Mouse (Mus musculus) heart, embryonic 11.5 days (tissue): ENCODE measurements at regions not wholly inside any gene's neighbourhood (a gene's known extent, or its start where the extent isn't known, plus 50 kb on each side); places are given as distances from the start of the nearest gene placed in this dataset.
A peak's percentile ranks its signal among the peaks of the same experiment; 100 is the strongest.
"Not testable (repeated sequence)": the region's sequence is repeated elsewhere in the genome, so short reads cannot be mapped to it uniquely, and the experiment has no call there.

Experiments used
- ATAC-seq: fragments of 200-750 bp; cut with Nextera tagmentation; replicated peaks from 2 replicates; pipeline ENCODE4 v1.8.0; 2017; ENCODE audit warnings: moderate library complexity; ENCODE audit not compliant: insufficient number of reproducible peaks, low FRiP score, low TSS enrichment
- H3K27ac ChIP-seq: fragments of 300-500 bp; sonication (generic); 2 replicates; pipeline ENCODE4 v1.5.1; 2014; ENCODE audit warnings: mild to moderate bottlenecking, low read depth, low read length
- H3K27me3 ChIP-seq: fragments of 300-500 bp; sonication (generic); 2 replicates; pipeline ENCODE4 v1.6.1; 2014; ENCODE audit warnings: mild to moderate bottlenecking, low read length, mixed read lengths; ENCODE audit not compliant: control insufficient read depth, insufficient read depth
- H3K36me3 ChIP-seq: fragments of 300-500 bp; sonication (generic); 2 replicates; pipeline ENCODE4 v1.6.1; 2014; ENCODE audit warnings: mild to moderate bottlenecking, low read length, moderate library complexity, mixed read lengths; ENCODE audit not compliant: control insufficient read depth, insufficient read depth
- H3K4me1 ChIP-seq: fragments of 300-500 bp; sonication (generic); 2 replicates; pipeline ENCODE4 v1.6.1; 2014; ENCODE audit warnings: low read length; ENCODE audit not compliant: control insufficient read depth, insufficient read depth
- H3K4me2 ChIP-seq: fragments of 300-500 bp; sonication (generic); 2 replicates; pipeline ENCODE4 v1.6.1; 2014; ENCODE audit warnings: mild to moderate bottlenecking, moderate library complexity
- H3K4me3 ChIP-seq: fragments of 300-500 bp; sonication (generic); 2 replicates; pipeline ENCODE4 v1.5.1; 2014; ENCODE audit warnings: low read depth, low read length
- H3K9ac ChIP-seq: fragments of 300-500 bp; sonication (generic); 2 replicates; pipeline ENCODE4 v1.6.1; 2014; ENCODE audit warnings: mild to moderate bottlenecking, low read depth, low read length, moderate library complexity
- H3K9me3 ChIP-seq: fragments of 300-500 bp; sonication (generic); replicated peaks from 2 replicates; pipeline ENCODE4 v1.6.1; 2016; ENCODE audit warnings: low read length; ENCODE audit not compliant: control insufficient read depth
- WGBS: fragments of 180-500 bp; shearing (Covaris S2); extraction: QIAGEN DNeasy Blood & Tissue Kit; methylation state at CpG from one replicate; pipeline ENCODE4 v1.1.7; 2014; ENCODE audit not compliant: insufficient replicate concordance; 5-methylcytosine and 5-hydroxymethylcytosine counted together

DNA sequence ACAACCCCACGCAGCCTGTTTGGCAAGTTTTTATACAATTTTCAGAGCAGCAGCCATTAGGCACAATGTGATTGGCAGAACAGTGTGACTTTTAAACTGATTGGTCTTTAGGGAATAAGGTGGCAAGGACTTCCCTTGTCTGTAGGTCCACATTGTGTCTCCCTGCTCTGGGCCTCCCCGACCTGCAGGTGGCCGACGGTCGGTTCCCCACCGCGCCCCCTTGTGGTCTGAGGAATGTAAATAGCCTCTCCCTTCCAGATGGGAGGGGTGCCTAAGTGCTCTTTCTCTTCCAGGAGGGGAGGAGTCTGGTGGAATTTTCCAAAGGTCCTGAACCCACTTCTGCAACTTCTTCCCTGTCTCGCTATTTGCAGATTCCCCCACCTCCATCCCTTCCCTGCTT, 52.5 kb upstream of the Prr5 start:
- not testable (repeated sequence) for H3K36me3 ChIP-seq, ATAC-seq, H3K4me3 ChIP-seq, H3K9ac ChIP-seq, H3K27ac ChIP-seq, H3K9me3 ChIP-seq, H3K4me2 ChIP-seq, H3K4me1 ChIP-seq
- peaks cover 37% of the 10 kb centered on the region for H3K27me3 ChIP-seq
- 10% methylated on average over 8 of the region's 8 CpGs for WGBS

DNA sequence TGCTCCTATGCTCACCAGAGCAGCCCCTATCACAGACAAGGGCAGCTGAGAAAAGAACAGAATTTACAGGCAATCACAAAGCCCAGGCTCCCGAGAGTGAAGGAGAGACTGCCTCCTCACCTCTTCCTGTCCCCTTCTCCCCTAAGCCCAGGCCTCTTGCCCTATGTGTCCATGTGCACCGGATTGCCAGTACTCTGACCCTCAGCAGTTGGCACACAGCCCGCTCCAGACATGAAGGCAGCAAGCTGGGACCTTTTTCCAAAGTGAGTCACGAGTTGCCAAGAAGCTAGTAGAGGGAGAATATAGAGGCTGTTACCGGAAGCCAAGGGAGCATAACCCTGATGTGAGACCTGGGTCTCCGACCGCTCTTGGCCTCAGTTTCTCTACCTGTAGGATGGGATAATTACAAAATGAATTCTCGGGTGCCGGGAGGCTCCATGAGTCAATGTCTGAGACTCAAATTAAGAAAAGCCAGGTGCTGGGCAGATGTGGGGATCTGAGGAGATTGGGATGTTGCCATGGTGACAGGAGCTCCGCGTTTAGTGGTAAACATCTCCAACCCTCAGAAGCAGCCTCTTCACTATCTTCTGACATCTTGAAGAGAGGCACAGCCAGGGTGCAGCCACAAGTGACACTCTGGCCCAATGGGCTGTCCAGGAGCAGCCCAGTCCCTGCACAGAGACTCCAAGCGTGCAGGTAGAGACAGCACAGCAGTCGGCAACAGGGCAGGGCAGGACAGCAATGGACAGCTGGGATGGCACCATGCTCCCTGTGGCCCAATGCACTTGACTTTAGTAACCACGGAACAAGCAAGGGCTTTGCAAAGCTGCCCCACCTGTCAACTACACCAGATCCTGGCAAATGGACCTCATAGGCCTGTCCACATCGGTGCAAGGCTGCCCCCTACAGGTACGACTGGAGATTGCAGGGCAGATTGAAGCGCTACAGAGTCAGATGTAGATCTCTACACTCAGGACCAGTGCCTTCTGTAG, 55.6 kb upstream of the Prr5 start:
- 49% methylated on average over 17 of the region's 17 CpGs for WGBS
- Histone ChIP-seq H3K4me2 (no peak overlapping the region), H3K4me1 (no peaks in the 10 kb centered on the region; the same call in 1 of the 2 replicates), H3K36me3 (no peaks in the 10 kb centered on the region), H3K27me3 (peaks cover 33% of the 10 kb centered on the region), H3K4me3 (no peak overlapping the region), H3K27ac (no peak overlapping the region), H3K9ac (no peak overlapping the region), H3K9me3 (no peaks in the 10 kb centered on the region)
- ATAC-seq: 0 out of 2 replicates have a peak, but pooled peaks have one; percentile 41

DNA sequence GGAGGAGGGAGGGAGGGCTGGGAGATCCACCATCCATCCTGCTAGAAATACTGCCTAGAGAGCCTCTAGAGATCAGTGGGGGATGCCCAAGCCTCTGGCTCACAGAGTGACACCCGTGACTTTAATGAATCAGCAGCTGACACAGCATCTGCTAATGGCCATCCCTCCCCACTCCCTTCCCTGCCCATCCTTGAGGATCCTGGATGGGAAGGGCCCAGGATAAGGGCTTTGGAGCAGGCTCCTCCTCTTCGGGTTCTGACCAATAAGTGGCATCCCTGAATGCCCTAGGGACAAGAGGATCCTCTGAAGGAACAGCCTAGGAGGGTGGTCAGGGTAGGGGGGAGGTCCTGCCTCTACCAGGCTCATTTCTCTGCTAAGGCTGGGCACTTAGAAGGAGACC, 55.3 kb upstream of the Rtl6 start:
- Histone ChIP-seq H3K27me3 (peaks cover 33% of the 10 kb centered on the region), H3K27ac (no peak overlapping the region), H3K4me2 (no peak overlapping the region), H3K4me1 (no peaks in the 10 kb centered on the region; the same call in 1 of the 2 replicates), H3K9ac (no peak overlapping the region), H3K9me3 (no peaks in the 10 kb centered on the region), H3K4me3 (no peak overlapping the region), H3K36me3 (no peaks in the 10 kb centered on the region)
- WGBS: 16% methylated on average over 2 of the region's 2 CpGs
- ATAC-seq: no peak

DNA sequence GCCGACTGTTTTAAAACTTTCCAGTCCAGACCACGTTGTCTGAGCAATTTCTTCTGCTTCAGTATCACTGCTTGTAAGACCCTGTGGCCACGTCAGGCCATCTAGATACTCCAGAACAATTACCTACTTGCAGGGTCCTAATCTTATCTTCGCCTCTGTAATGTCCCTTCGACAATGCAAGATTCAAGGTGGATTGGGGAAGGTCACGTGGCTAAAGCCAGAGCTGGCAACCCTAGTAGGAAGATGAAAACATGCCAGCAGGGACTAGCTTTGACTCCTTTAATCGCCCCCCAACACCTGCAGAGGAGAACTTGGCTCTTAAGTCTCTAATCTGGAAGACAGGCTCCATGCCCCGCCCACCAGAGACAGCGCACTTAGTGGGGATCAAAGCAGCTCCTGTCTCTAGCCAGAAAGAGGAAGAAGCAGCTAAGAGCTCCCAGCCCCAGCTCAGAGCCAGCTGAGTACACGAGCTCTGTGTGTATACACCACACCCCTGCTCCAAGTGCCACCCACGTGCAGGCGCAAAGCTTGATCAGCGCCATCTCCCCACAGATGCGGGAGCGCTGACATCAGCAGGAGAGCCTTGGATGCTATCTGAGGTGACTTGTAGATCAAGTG, 52.3 kb upstream of the Rtl6 start:
- Histone ChIP-seq H3K9ac (no peak overlapping the region), H3K27me3 (peaks cover 23% of the 10 kb centered on the region), H3K4me3 (no peak overlapping the region), H3K9me3 (peaks cover 3% of the 10 kb centered on the region; the same call in 1 of the 2 replicates), H3K27ac (no peak overlapping the region), H3K36me3 (no peaks in the 10 kb centered on the region), H3K4me1 (no peaks in the 10 kb centered on the region; the same call in 1 of the 2 replicates), H3K4me2 (no peak overlapping the region)
- ATAC-seq: no peak
- 38% methylated on average over 15 of the region's 15 CpGs for WGBS

DNA sequence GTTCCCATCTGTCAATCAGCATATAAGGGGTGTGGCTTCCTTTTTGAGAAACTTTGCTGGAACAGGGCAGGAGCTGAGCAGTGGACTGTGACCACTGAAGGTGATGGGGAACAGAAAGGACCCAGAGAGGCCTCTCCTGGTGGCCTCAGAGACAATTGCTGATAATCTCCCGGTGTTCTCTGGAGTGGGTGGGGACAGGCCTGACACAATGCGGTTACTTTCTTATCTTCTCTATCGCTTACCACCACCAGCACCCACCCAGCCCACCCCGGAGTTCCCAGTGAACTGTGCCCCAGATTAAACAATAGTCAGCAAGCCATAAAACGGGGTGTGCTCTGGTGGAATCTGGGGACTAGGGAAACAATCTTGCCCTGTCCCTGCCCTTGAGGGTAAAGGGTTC, 51.4 kb upstream of the Rtl6 start:
- ATAC-seq: no peak
- Histone ChIP-seq H3K4me2 (no peak overlapping the region), H3K27ac (no peak overlapping the region), H3K4me3 (no peak overlapping the region), H3K27me3 (peaks cover 17% of the 10 kb centered on the region), H3K4me1 (no peaks in the 10 kb centered on the region; the same call in 1 of the 2 replicates), H3K9ac (no peak overlapping the region), H3K9me3 (peaks cover 3% of the 10 kb centered on the region; the same call in 1 of the 2 replicates), H3K36me3 (no peaks in the 10 kb centered on the region)
- WGBS: 42% methylated on average over 5 of the region's 5 CpGs
